Mouse (Mus musculus) lung, adult 2 months (tissue): Measurements from ENCODE around the gene Helz2. TPM values are rescaled to one million over a fixed set of nuclear protein-coding genes. Genes with fewer than 3 reads are reported as not detected.

Experiments
- DNase-seq: peaks from one replicate; pipeline ENCODE4 v3.0.0; 2022
- H3K4me1 ChIP-seq: fragments of 200-500 bp; 2 replicates; pipeline ENCODE4 v1.6.1; 2011; ENCODE audit warnings: low read length; ENCODE audit not compliant: control insufficient read depth, insufficient read depth
- H3K4me3 ChIP-seq: fragments of 200-500 bp; replicated peaks from 2 replicates; pipeline ENCODE3; 2011; ENCODE audit warnings: low read depth, mild to moderate bottlenecking, control low read depth, low read length; ENCODE audit errors: extremely low read depth
- CTCF ChIP-seq: fragments of 200-500 bp; IDR thresholded peaks from 2 replicates; pipeline ENCODE4 v1.5.1; 2011; ENCODE audit warnings: mild to moderate bottlenecking, low read length, control low read depth; ENCODE audit not compliant: insufficient read depth
- POLR2A ChIP-seq: fragments of 200-500 bp; IDR thresholded peaks from 2 replicates; pipeline ENCODE4 v1.6.1; 2011; ENCODE audit warnings: low read depth, mild to moderate bottlenecking, control low read depth, low read length, borderline replicate concordance; ENCODE audit errors: extremely low read depth
- WGBS: fragments of 180-500 bp; shearing (Covaris S2); methylation state at CpG from one replicate; pipeline ENCODE4 v1.1.7; 2018; 5-methylcytosine and 5-hydroxymethylcytosine counted together
- polyA plus RNA-seq: library from polyadenylated mRNA; depleted of rRNA; stranded (reverse); fragments of >200 nt; gene quantifications from 2 replicates; pipeline ENCODE4 v1.2.3, GENCODE M21; 2012; rRNA removed

Helz2 gene
- polyA plus RNA-seq = 49.7 and 54.3 TPM in 2 replicates

- Histone ChIP-seq H3K4me3 (peak within 1 kb of the TSS; percentile 76), H3K4me1 (peaks cover 21% of the 10 kb centered on the region)
- DNase-seq = peak; percentile 72
- peak; percentile 93 for TF ChIP-seq POLR2A
- TF ChIP-seq CTCF = no peak
- 5% methylated on average over 16 of the region's 16 CpGs for WGBS
These were observed at the start of gene Helz2 for GRCm38 (mm10) chr2:181241602-181242313. Helz2 (minus strand) TSS chr2:181242027.

- 37% methylated on average over 1 of the region's 1 CpGs for WGBS
- TF ChIP-seq POLR2A = no peak
- TF ChIP-seq CTCF = no peak
- no peak overlapping the region for H3K4me3 ChIP-seq
- no peak for DNase-seq
- peaks cover 10% of the 10 kb centered on the region for H3K4me1 ChIP-seq
These were observed 49.1 kb upstream of the Helz2 start for GRCm38 (mm10) chr2:181290937-181291336.

- DNase-seq = no peak
- TF ChIP-seq POLR2A (no peak), CTCF (no peak)
- 63% methylated on average over 3 of the region's 3 CpGs for WGBS
- peak overlapping the region; percentile 9 for H3K4me3 ChIP-seq
- H3K4me1 ChIP-seq = peaks cover 10% of the 10 kb centered on the region
These were observed 46.9 kb upstream of the Helz2 start for GRCm38 (mm10) chr2:181288691-181289090.

GRCm38 (mm10) chr2:181287958-181288350 is 46.1 kb upstream of the Helz2 start, which contains the start of gene Gmeb2:
Gmeb2 (minus strand) TSS chr2:181288035.
- peak; percentile 84 for DNase-seq
- TF ChIP-seq POLR2A (peak; percentile 91; the same call in 1 of the 2 replicates), CTCF (peak; percentile 35; the same call in 1 of the 2 replicates)
- Histone ChIP-seq H3K4me3 (peak within 1 kb of the TSS; percentile 83), H3K4me1 (peaks cover 10% of the 10 kb centered on the region)
- 5% methylated on average over 38 of the region's 38 CpGs for WGBS

GRCm38 (mm10) chr2:181287338-181287957 is 45.6 kb upstream of the Helz2 start:
- Histone ChIP-seq H3K4me3 (peak overlapping the region; percentile 83), H3K4me1 (peaks cover 10% of the 10 kb centered on the region)
- TF ChIP-seq POLR2A (peak; percentile 93), CTCF (no peak)
- WGBS = under 1% methylated on average over 47 of the region's 71 CpGs
- peak; percentile 81 for DNase-seq

GRCm38 (mm10) chr2:181286629-181287337 is 45.0 kb upstream of the Helz2 start:
- peak overlapping the region; percentile 83 for H3K4me3 ChIP-seq
- WGBS = 39% methylated on average over 6 of the region's 6 CpGs
- H3K4me1 ChIP-seq = peaks cover 10% of the 10 kb centered on the region
- no peak for TF ChIP-seq CTCF
- no peak for TF ChIP-seq POLR2A
- DNase-seq = no peak

GRCm38 (mm10) chr2:181279968-181280367 is 38.1 kb upstream of the Helz2 start:
- DNase-seq = no peak
- 47% methylated on average over 1 of the region's 1 CpGs for WGBS
- peaks cover 7% of the 10 kb centered on the region for H3K4me1 ChIP-seq
- H3K4me3 ChIP-seq = no peak overlapping the region
- TF ChIP-seq CTCF (no peak), POLR2A (no peak)

- TF ChIP-seq POLR2A (no peak), CTCF (no peak)
- Histone ChIP-seq H3K4me1 (peaks cover 7% of the 10 kb centered on the region), H3K4me3 (no peak overlapping the region)
- WGBS = 46% methylated on average over 3 of the region's 3 CpGs
- DNase-seq = no peak
These were observed 36.0 kb upstream of the Helz2 start for GRCm38 (mm10) chr2:181277866-181278265.

GRCm38 (mm10) chr2:181276766-181277165 is 34.9 kb upstream of the Helz2 start:
- H3K4me3 ChIP-seq = no peak overlapping the region
- H3K4me1 ChIP-seq = peaks cover 7% of the 10 kb centered on the region
- WGBS = 44% methylated on average over 1 of the region's 1 CpGs
- TF ChIP-seq POLR2A (no peak), CTCF (no peak)
- peak; percentile 15 for DNase-seq

GRCm38 (mm10) chr2:181274639-181275038 is 32.8 kb upstream of the Helz2 start:
- TF ChIP-seq CTCF (no peak), POLR2A (no peak)
- 67% methylated on average over 4 of the region's 4 CpGs for WGBS
- no peak for DNase-seq
- no peak overlapping the region for H3K4me3 ChIP-seq
- H3K4me1 ChIP-seq = peaks cover 8% of the 10 kb centered on the region
